Mouse (Mus musculus): ENCODE measurements at regions not wholly inside any gene's neighbourhood (a gene's known extent, or its start where the extent isn't known, plus 50 kb on each side); places are given as distances from the start of the nearest gene placed in this dataset.

- no peak for DNase-seq
Observed at GRCm38 (mm10) chr9:35328503-35328902, 60.8 kb downstream of the Rpusd4 start.

GRCm38 (mm10) chr9:35330386-35330785 lies 62.7 kb downstream of the Rpusd4 start:
- DNase-seq, result no peak

- DNase-seq, result no peak
Observed at GRCm38 (mm10) chr9:35331241-35331680, 63.6 kb downstream of the Rpusd4 start.

- DNase-seq, result no peak
Observed at GRCm38 (mm10) chr9:35332688-35333630, 65.3 kb downstream of the Rpusd4 start.

- no peak for DNase-seq
Observed at GRCm38 (mm10) chr9:35333631-35334005, 66.0 kb downstream of the Rpusd4 start.

GRCm38 (mm10) chr9:35334536-35334935 lies 66.9 kb downstream of the Rpusd4 start:
- no peak for DNase-seq

- no peak for DNase-seq
Observed at GRCm38 (mm10) chr9:35335181-35335580, 67.5 kb downstream of the Rpusd4 start.

GRCm38 (mm10) chr9:35335888-35336700 lies 68.4 kb downstream of the Rpusd4 start:
- DNase-seq, result peak; percentile 63

- peak; percentile 50 for DNase-seq
Observed at GRCm38 (mm10) chr9:35336701-35337055, 69.0 kb downstream of the Rpusd4 start.

GRCm38 (mm10) chr9:35338858-35339257 lies 71.2 kb downstream of the Rpusd4 start:
- DNase-seq, result no peak

- no peak for DNase-seq
Observed at GRCm38 (mm10) chr9:35339492-35340262, 72.0 kb downstream of the Rpusd4 start.

GRCm38 (mm10) chr9:35340263-35340573 lies 72.6 kb downstream of the Rpusd4 start:
- no peak for DNase-seq

GRCm38 (mm10) chr9:35340811-35341210 lies 73.1 kb downstream of the Rpusd4 start:
- peak; percentile 67 for DNase-seq

GRCm38 (mm10) chr9:35341386-35341785 lies 73.7 kb downstream of the Rpusd4 start:
- DNase-seq, result no peak

GRCm38 (mm10) chr9:35342436-35342835 lies 74.8 kb downstream of the Rpusd4 start:
- DNase-seq, result no peak

GRCm38 (mm10) chr9:35343336-35343735 lies 75.7 kb downstream of the Rpusd4 start:
- no peak for DNase-seq

GRCm38 (mm10) chr9:35344374-35344773 lies 76.6 kb upstream of the Cdon start:
- no peak for DNase-seq

- peak; percentile 40 for DNase-seq
Observed at GRCm38 (mm10) chr9:35346378-35346777, 74.5 kb upstream of the Cdon start.

- DNase-seq, result no peak
Observed at GRCm38 (mm10) chr9:35350046-35350552, 70.8 kb upstream of the Cdon start.

- DNase-seq, result no peak
Observed at GRCm38 (mm10) chr9:35351576-35351975, 69.4 kb upstream of the Cdon start.

GRCm38 (mm10) chr9:35354652-35355130 lies 66.2 kb upstream of the Cdon start:
- DNase-seq, result no peak

- DNase-seq, result no peak
Observed at GRCm38 (mm10) chr9:35359699-35360098, 61.2 kb upstream of the Cdon start.
